Mouse (Mus musculus) MEL (cell line): ENCODE measurements around the gene Trabd. TPM values are rescaled to one million over a fixed set of nuclear protein-coding genes. Genes with fewer than 3 reads are reported as not detected.
A peak's percentile ranks its signal among the peaks of the same experiment; 100 is the strongest.

Source experiments
- DNase-seq: peaks from one replicate; pipeline ENCODE4 v3.0.0; 2011; ENCODE audit warnings: low read depth, low spot score
- H3K27ac ChIP-seq: 2 replicates; pipeline ENCODE4 v1.5.1; 2012; ENCODE audit warnings: low read depth, mild to moderate bottlenecking, control low read depth, low read length, moderate library complexity; ENCODE audit not compliant: control insufficient read depth
- H3K27me3 ChIP-seq, 2 experiments: fragments of 150-350 bp in 1 of 2; sonication (generic) in 1 of 2; 2 replicates each; pipeline ENCODE4 v1.6.1; 2012; ENCODE audit warnings: low read length in 2 of 2, mild to moderate bottlenecking in 2 of 2, improper control_type of control experiment in 1 of 2, moderate library complexity in 1 of 2; ENCODE audit not compliant: insufficient read depth in 2 of 2, control insufficient read depth in 1 of 2
- H3K36me3 ChIP-seq, 2 experiments: 2 replicates each; pipeline ENCODE4 v1.6.1; 2012 to 2014; ENCODE audit warnings: low read length in 2 of 2, improper control_type of control experiment in 1 of 2, inconsistent platforms in 1 of 2, mild to moderate bottlenecking in 1 of 2; ENCODE audit not compliant: insufficient read depth in 2 of 2, control insufficient read depth in 1 of 2
- H3K4me1 ChIP-seq, 2 experiments: fragments of 150-350 bp in 1 of 2; sonication (generic) in 1 of 2; 2 replicates each; pipeline ENCODE4 v1.6.1; 2012; ENCODE audit warnings: low read length in 2 of 2, improper control_type of control experiment in 1 of 2, mild to moderate bottlenecking in 1 of 2; ENCODE audit not compliant: insufficient read depth in 2 of 2, control insufficient read depth in 1 of 2
- H3K4me3 ChIP-seq, 2 experiments: fragments of 150-350 bp in 1 of 2; sonication (generic) in 1 of 2; 2 replicates each; pipeline ENCODE4 v1.5.1; 2012; ENCODE audit warnings: low read depth in 2 of 2, low read length in 2 of 2, mild to moderate bottlenecking in 2 of 2, moderate library complexity in 2 of 2, control low read depth in 1 of 2, improper control_type of control experiment in 1 of 2; ENCODE audit not compliant: control insufficient read depth in 1 of 2, insufficient read depth in 1 of 2
- H3K79me2 ChIP-seq: 2 replicates; pipeline ENCODE4 v1.6.1; 2012; ENCODE audit warnings: mild to moderate bottlenecking, low read length, moderate library complexity; ENCODE audit not compliant: control insufficient read depth, poor library complexity, insufficient read depth
- H3K9ac ChIP-seq: 2 replicates; pipeline ENCODE4 v1.6.1; 2012; ENCODE audit warnings: low read depth, mild to moderate bottlenecking, control low read depth, low read length, moderate library complexity; ENCODE audit not compliant: control insufficient read depth, poor library complexity, severe bottlenecking
- H3K9me3 ChIP-seq: fragments of 150-350 bp; sonication (generic); replicated peaks from 2 replicates; pipeline ENCODE4 v1.6.1; 2012; ENCODE audit warnings: mild to moderate bottlenecking, low read length, improper control_type of control experiment, moderate library complexity; ENCODE audit not compliant: insufficient read depth
- BHLHE40 ChIP-seq: IDR thresholded peaks from 2 replicates; pipeline ENCODE4 v1.6.1; 2012; ENCODE audit warnings: low read depth, mild to moderate bottlenecking, inconsistent platforms, low read length, improper control_type of control experiment, borderline replicate concordance
- CHD1 ChIP-seq: IDR thresholded peaks from 2 replicates; pipeline ENCODE4 v1.6.1; 2012; ENCODE audit warnings: low read depth, mild to moderate bottlenecking, inconsistent platforms, low read length, improper control_type of control experiment
- CHD2 ChIP-seq: IDR thresholded peaks from 2 replicates; pipeline ENCODE4 v1.6.1; 2011; ENCODE audit warnings: low read length, improper control_type of control experiment
- CTCF ChIP-seq, 3 experiments: IDR thresholded peaks in 2 of 3; conservative IDR thresholded peaks in 1 of 3; 2 replicates each; pipeline ENCODE4 v1.5.1; 2011 to 2012; ENCODE audit warnings: low read length in 3 of 3, low read depth in 2 of 3, mild to moderate bottlenecking in 2 of 3, improper control_type of control experiment in 1 of 3, inconsistent platforms in 1 of 3, mixed read lengths in 1 of 3, moderate library complexity in 1 of 3; ENCODE audit not compliant: control insufficient read depth in 1 of 3, insufficient read depth in 1 of 3, poor library complexity in 1 of 3, severe bottlenecking in 1 of 3
- E2F4 ChIP-seq: IDR thresholded peaks from 2 replicates; pipeline ENCODE4 v1.6.1; 2011; ENCODE audit warnings: low read depth, low read length, improper control_type of control experiment, borderline replicate concordance
- ETS1 ChIP-seq: IDR thresholded peaks from 2 replicates; pipeline ENCODE4 v1.6.1; 2012; ENCODE audit warnings: low read depth, mild to moderate bottlenecking, inconsistent platforms, low read length, improper control_type of control experiment, moderate library complexity
- GABPA ChIP-seq: IDR thresholded peaks from 2 replicates; pipeline ENCODE4 v1.6.1; 2012; ENCODE audit warnings: low read depth, mild to moderate bottlenecking, inconsistent platforms, low read length, improper control_type of control experiment, moderate library complexity
- GATA1 ChIP-seq: IDR thresholded peaks from 2 replicates; pipeline ENCODE4 v1.6.1; 2011; ENCODE audit warnings: low read depth, low read length, improper control_type of control experiment
- HCFC1 ChIP-seq: IDR thresholded peaks from 2 replicates; pipeline ENCODE4 v1.6.1; 2012; ENCODE audit warnings: low read depth, mild to moderate bottlenecking, inconsistent platforms, low read length, improper control_type of control experiment, moderate library complexity
- JUND ChIP-seq: IDR thresholded peaks from 2 replicates; pipeline ENCODE4 v1.6.1; 2011; ENCODE audit warnings: low read depth, mild to moderate bottlenecking, improper control_type of control experiment, low read length
- KAT2A ChIP-seq: conservative IDR thresholded peaks from 2 replicates; pipeline ENCODE4 v1.6.1; 2012; ENCODE audit warnings: low read depth, low read length, improper control_type of control experiment, inconsistent platforms
- MAFK ChIP-seq: IDR thresholded peaks from 2 replicates; pipeline ENCODE4 v1.6.1; 2011; ENCODE audit warnings: low read depth, mild to moderate bottlenecking, low read length, improper control_type of control experiment, borderline replicate concordance
- MAX ChIP-seq: IDR thresholded peaks from 2 replicates; pipeline ENCODE4 v1.6.1; 2011; ENCODE audit warnings: low read length, improper control_type of control experiment
- MAZ ChIP-seq: IDR thresholded peaks from 2 replicates; pipeline ENCODE4 v1.6.1; 2012; ENCODE audit warnings: low read depth, mild to moderate bottlenecking, inconsistent platforms, low read length, improper control_type of control experiment
- MEF2A ChIP-seq: IDR thresholded peaks from 2 replicates; pipeline ENCODE4 v1.6.1; 2014; ENCODE audit warnings: low read depth, mild to moderate bottlenecking, inconsistent platforms, low read length, improper control_type of control experiment; ENCODE audit not compliant: poor library complexity, insufficient replicate concordance, severe bottlenecking; ENCODE audit errors: extremely low read depth
- MXI1 ChIP-seq: IDR thresholded peaks from 2 replicates; pipeline ENCODE4 v1.6.1; 2011; ENCODE audit warnings: mild to moderate bottlenecking, low read depth, low read length, improper control_type of control experiment
- MYB ChIP-seq: IDR thresholded peaks from 2 replicates; pipeline ENCODE4 v1.6.1; 2011; ENCODE audit warnings: mild to moderate bottlenecking, low read depth, low read length, improper control_type of control experiment
- MYC ChIP-seq: IDR thresholded peaks from 2 replicates; pipeline ENCODE4 v1.6.1; 2011; ENCODE audit warnings: low read depth, mild to moderate bottlenecking, low read length, improper control_type of control experiment, moderate library complexity
- NELFE ChIP-seq: IDR thresholded peaks from 2 replicates; pipeline ENCODE4 v1.6.1; 2011; ENCODE audit warnings: low read depth, low read length, improper control_type of control experiment
- NRF1 ChIP-seq: IDR thresholded peaks from 2 replicates; pipeline ENCODE4 v1.6.1; 2014; ENCODE audit warnings: low read depth, mild to moderate bottlenecking, inconsistent platforms, low read length, improper control_type of control experiment, moderate library complexity; ENCODE audit not compliant: poor library complexity, insufficient read depth, severe bottlenecking
- POLR2A ChIP-seq, 2 experiments: IDR thresholded peaks; 2 replicates each; pipeline ENCODE4 v1.6.1; 2011 to 2012; ENCODE audit warnings: low read length in 2 of 2, mild to moderate bottlenecking in 2 of 2, control low read depth in 1 of 2, improper control_type of control experiment in 1 of 2, low read depth in 1 of 2, moderate library complexity in 1 of 2; ENCODE audit not compliant: control insufficient read depth in 1 of 2, insufficient read depth in 1 of 2, poor library complexity in 1 of 2
- POLR2AphosphoS2 ChIP-seq: IDR thresholded peaks from 2 replicates; pipeline ENCODE4 v1.6.1; 2011; ENCODE audit warnings: low read length, improper control_type of control experiment
- POLR2AphosphoS5 ChIP-seq: IDR thresholded peaks from 2 replicates; pipeline ENCODE4 v1.6.1; 2012; ENCODE audit warnings: low read depth, borderline replicate concordance, mild to moderate bottlenecking, inconsistent platforms, low read length, moderate library complexity, mixed read lengths
- RAD21 ChIP-seq: IDR thresholded peaks from 2 replicates; pipeline ENCODE4 v1.6.1; 2011; ENCODE audit warnings: mild to moderate bottlenecking, low read depth, low read length, improper control_type of control experiment
- RCOR1 ChIP-seq: IDR thresholded peaks from 2 replicates; pipeline ENCODE4 v1.6.1; 2012; ENCODE audit warnings: low read depth, mild to moderate bottlenecking, inconsistent platforms, low read length, improper control_type of control experiment
- SIN3A ChIP-seq: IDR thresholded peaks from 2 replicates; pipeline ENCODE4 v1.6.1; 2012; ENCODE audit warnings: low read length, improper control_type of control experiment, inconsistent platforms
- TAL1 ChIP-seq: IDR thresholded peaks from 2 replicates; pipeline ENCODE4 v1.6.1; 2012; ENCODE audit warnings: mild to moderate bottlenecking, inconsistent platforms, low read length, moderate library complexity, mixed read lengths
- TBP ChIP-seq: IDR thresholded peaks from 2 replicates; pipeline ENCODE4 v1.8.0; 2011; ENCODE audit warnings: low read depth, low read length, improper control_type of control experiment
- TCF12 ChIP-seq: IDR thresholded peaks from 2 replicates; pipeline ENCODE4 v1.6.1; 2014; ENCODE audit warnings: low read depth, mild to moderate bottlenecking, inconsistent platforms, low read length, improper control_type of control experiment, moderate library complexity
- UBTF ChIP-seq: IDR thresholded peaks from 2 replicates; pipeline ENCODE4 v1.6.1; 2012; ENCODE audit warnings: low read depth, mild to moderate bottlenecking, inconsistent platforms, low read length, improper control_type of control experiment, moderate library complexity, borderline replicate concordance; ENCODE audit not compliant: insufficient read depth
- USF1 ChIP-seq: IDR thresholded peaks from 2 replicates; pipeline ENCODE4 v1.6.1; 2014; ENCODE audit warnings: low read depth, mild to moderate bottlenecking, inconsistent platforms, low read length, improper control_type of control experiment, moderate library complexity
- USF2 ChIP-seq, 2 experiments: IDR thresholded peaks; 2 replicates each; pipeline ENCODE4 v1.6.1; 2011 to 2012; ENCODE audit warnings: improper control_type of control experiment in 2 of 2, low read length in 2 of 2, borderline replicate concordance in 1 of 2, inconsistent platforms in 1 of 2, low read depth in 1 of 2, mild to moderate bottlenecking in 1 of 2; ENCODE audit not compliant: insufficient read depth in 1 of 2
- ZC3H11A ChIP-seq: IDR thresholded peaks from 2 replicates; pipeline ENCODE4 v1.6.1; 2012; ENCODE audit warnings: low read depth, mild to moderate bottlenecking, inconsistent platforms, low read length, improper control_type of control experiment
- ZKSCAN1 ChIP-seq: IDR thresholded peaks from 2 replicates; pipeline ENCODE4 v1.6.1; 2012; ENCODE audit warnings: low read depth, mild to moderate bottlenecking, inconsistent platforms, low read length, improper control_type of control experiment, moderate library complexity
- ZMIZ1 ChIP-seq: IDR thresholded peaks from 2 replicates; pipeline ENCODE4 v1.6.1; 2012; ENCODE audit warnings: low read depth, mild to moderate bottlenecking, inconsistent platforms, low read length, improper control_type of control experiment, moderate library complexity
- ZNF384 ChIP-seq: IDR thresholded peaks from 2 replicates; pipeline ENCODE4 v1.6.1; 2012; ENCODE audit warnings: low read depth, mild to moderate bottlenecking, inconsistent platforms, low read length, improper control_type of control experiment
- polyA plus RNA-seq, 2 experiments: library from polyadenylated mRNA; stranded (reverse) in 1 of 2; unstranded in 1 of 2; fragments of >175 nt in 1 of 2; fragments of >200 nt in 1 of 2; gene quantifications; 2 replicates each; pipeline versions ENCODE4 v1.2.1 to v1.2.4; 2012; ENCODE audit warnings: low replicate concordance in 2 of 2, low read depth in 1 of 2; ENCODE audit not compliant: insufficient read length in 2 of 2, insufficient read depth in 1 of 2, missing spikeins in 1 of 2
- total RNA-seq: library from RNA; depleted of rRNA; stranded (reverse); fragments of 300-350 nt; gene quantifications from 2 replicates; pipeline ENCODE4 v1.2.3, GENCODE M21; 2012

Trabd gene
- total and polyA plus RNA-seq, 3 experiments, result 45.9 to 81.4 TPM; not detected in 1

DNA sequence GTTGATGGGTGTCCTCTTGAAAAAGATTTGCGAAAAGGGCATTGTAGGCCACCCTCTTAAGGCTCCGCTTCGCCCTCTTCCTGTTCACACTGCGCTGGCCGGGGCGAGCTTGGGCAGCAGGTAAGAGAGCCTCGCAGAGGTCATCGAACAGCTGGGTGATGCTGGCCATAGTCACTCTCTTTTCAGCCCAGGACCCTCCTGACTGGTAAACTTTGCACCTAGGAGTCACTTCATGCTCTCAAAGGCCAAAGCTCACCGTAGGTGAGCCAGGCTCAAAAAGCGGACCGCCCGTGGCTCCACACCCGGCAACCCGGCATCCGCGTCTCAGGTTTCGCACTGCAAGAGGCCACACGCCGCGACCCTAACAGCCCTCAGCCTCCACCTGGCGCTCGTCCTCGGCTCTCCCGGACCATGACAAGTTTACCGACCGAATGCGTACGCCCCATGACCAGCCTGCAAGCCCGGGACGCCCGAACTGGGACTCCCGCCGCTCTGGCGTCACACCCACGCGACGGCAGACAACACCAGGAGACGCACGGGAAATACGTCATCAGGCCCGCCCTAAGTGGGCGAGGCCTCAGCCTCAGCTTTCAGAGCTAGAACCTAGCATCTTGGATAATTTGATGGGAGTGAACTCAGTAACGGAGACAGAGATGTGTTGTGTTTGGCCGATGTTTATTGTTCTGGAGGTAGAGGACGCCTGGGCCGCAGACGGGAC lies 47.9 kb downstream of the Trabd start, which contains the start of gene Tubgcp6:
Gene Tubgcp6, minus strand, starts transcription at position 464 of the 718 bp plus-strand sequence.
- H3K9me3 ChIP-seq, result no peaks in the 10 kb centered on the region
- H3K4me3 ChIP-seq, result peak within 1 kb of the TSS; percentile 61 to 87
- H3K4me1 ChIP-seq, result peaks cover 0 to 18% of the 10 kb centered on the region in 2 experiments; a peak in 3 of 4 replicates
- H3K27ac ChIP-seq, result peak within 1 kb of the TSS; percentile 6
- peak; percentile 93 for DNase-seq
- peaks cover 35% of the 10 kb centered on the region for H3K79me2 ChIP-seq
- H3K27me3 ChIP-seq, result no peaks in the 10 kb centered on the region
- peak within 1 kb of the TSS; percentile 88 for H3K9ac ChIP-seq
- peaks cover 0 to 14% of the 10 kb centered on the region in 2 experiments; a peak in 3 of 4 replicates for H3K36me3 ChIP-seq
- TF ChIP-seq POLR2A (IDR thresholded peaks at IDR 0.05; ENCODE audit: control insufficient read depth in 1 of 2, insufficient read depth in 1 of 2, low read depth in 1 of 2, low read length in 2 of 2, poor library complexity in 1 of 2) (peak; percentile 91 to 93), MAX (0 out of 2 replicates have a peak, but pooled peaks have one; percentile 47), MAFK (no peak), MEF2A (no peak), ZMIZ1 (peak; percentile 73; the same call in 1 of the 2 replicates), USF2 (IDR thresholded peaks at IDR 0.05; ENCODE audit: borderline replicate concordance in 1 of 2, insufficient read depth in 1 of 2, low read depth in 1 of 2, low read length in 2 of 2) (no peak), MAZ (peak; percentile 29; the same call in 1 of the 2 replicates), RAD21 (no peak), KAT2A (no peak; the same call in 1 of the 2 replicates), RCOR1 (no peak), POLR2AphosphoS5 (no peak), MYB (no peak), ETS1 (no peak; the same call in 1 of the 2 replicates), POLR2AphosphoS2 (peak; percentile 98), CHD2 (no peak), NRF1 (no peak), MYC (no peak), JUND (no peak), ZC3H11A (no peak), GABPA (no peak), TBP (peak; percentile 82), CTCF (IDR thresholded peaks at IDR 0.05 in 2 of 3, conservative IDR thresholded peaks at IDR 0.05 in 1 of 3; ENCODE audit: control insufficient read depth in 1 of 3, insufficient read depth in 1 of 3, low read depth in 2 of 3, low read length in 3 of 3, poor library complexity in 1 of 3, severe bottlenecking in 1 of 3) (no peak), HCFC1 (peak; percentile 94), CHD1 (no peak), BHLHE40 (no peak), ZKSCAN1 (no peak), SIN3A (peak; percentile 97), UBTF (no peak), E2F4 (peak; percentile 92; the same call in 1 of the 2 replicates), TAL1 (no peak), NELFE (peak; percentile 75), MXI1 (peak; percentile 78), USF1 (no peak), GATA1 (no peak), TCF12 (0 out of 2 replicates have a peak, but pooled peaks have one; percentile 39), ZNF384 (no peak)
